ENCODE assay signal across 12 mouse cellular contexts in the genomic region with DNA sequence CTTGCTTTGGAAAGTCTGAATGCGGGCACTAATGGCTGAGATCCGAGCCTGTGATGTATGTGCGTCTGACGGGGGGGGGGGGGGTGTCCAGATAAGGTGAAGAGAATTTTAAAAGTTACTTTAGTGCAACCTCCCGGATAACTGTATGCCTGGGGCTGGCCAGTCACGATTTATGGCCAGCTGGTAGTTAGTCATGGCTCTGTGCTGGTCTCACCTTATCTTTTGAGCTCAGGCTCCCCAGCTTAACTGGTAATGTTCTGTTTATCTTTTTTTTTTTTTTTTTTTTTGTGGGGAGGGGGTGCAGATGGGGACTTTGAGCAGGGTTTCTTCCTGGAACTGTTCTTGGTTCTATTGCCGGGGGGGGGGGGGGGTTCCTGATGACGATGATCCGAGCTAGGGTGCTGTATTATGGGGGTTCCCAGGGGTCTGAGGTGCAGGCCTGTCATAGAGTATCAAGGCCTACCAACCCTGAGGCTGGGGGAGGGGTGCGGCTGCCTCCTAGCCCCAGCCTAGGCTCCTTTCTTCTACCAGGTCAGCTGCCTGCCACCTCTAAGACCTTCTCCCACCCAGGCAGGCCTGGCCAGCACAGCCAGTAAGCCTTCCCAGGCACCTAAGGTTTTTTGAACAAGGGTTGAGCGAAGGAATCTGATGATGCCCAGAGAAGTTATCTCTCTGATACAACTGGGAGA.
DNase-seq lines count a peak whose midpoint lies in the region; ATAC-seq lines count a peak whose summit lies in the region.
"Had no signal": no experiment of that assay in that cellular context is flagged by ENCODE, and none has a peak within 500 bp of the region (broad histone marks: within the 10 kb centered on the region; RNA-seq: fewer than 3 reads in every experiment).

No protein-coding gene starts in this region.

- H3K4me2 ChIP-seq in kidney, embryonic 16.5 days (replicated peaks; ENCODE audit: low read depth, low read length), result no peak overlapping the region
- no peak overlapping the region for H3K4me2 ChIP-seq in embryonic facial prominence, embryonic 11.5 days (ENCODE audit: low read depth, low read length)
- peak overlapping the region; percentile 8; the same call in 1 of the 2 replicates for H3K4me2 ChIP-seq in liver, embryonic 13.5 days
- 0 out of 2 replicates have a peak overlapping the region, but pooled peaks have one; percentile 16 for H3K4me2 ChIP-seq in stomach, embryonic 16.5 days (ENCODE audit: low read depth, low read length)
- H3K4me2 ChIP-seq: forebrain, embryonic 13.5 days; hindbrain, embryonic 14.5 days had no signal

- WGBS in kidney, embryonic 16.5 days, result 36% methylated on average over 11 of the region's 11 CpGs
- 20% methylated on average over 11 of the region's 11 CpGs for WGBS in embryonic facial prominence, embryonic 11.5 days
- WGBS in liver, embryonic 13.5 days (ENCODE audit: insufficient replicate concordance), result 10% methylated on average over 10 of the region's 11 CpGs
- WGBS in stomach, embryonic 16.5 days, result 28% methylated on average over 11 of the region's 11 CpGs

- no peak for ATAC-seq in kidney, embryonic 16.5 days (ENCODE audit: low FRiP score, low TSS enrichment)
- ATAC-seq in embryonic facial prominence, embryonic 11.5 days (replicated peaks; ENCODE audit: insufficient number of reproducible peaks, low FRiP score, low TSS enrichment, low read depth), result no peak
- ATAC-seq in liver, embryonic 13.5 days (ENCODE audit: low read depth), result peak; percentile 78
- no peak for ATAC-seq in stomach, embryonic 16.5 days (ENCODE audit: insufficient read depth, low FRiP score)
- ATAC-seq: activated CD4-positive, CD25-positive, alpha-beta regulatory T cell, adult 4 months; forebrain, embryonic 13.5 days had no signal

- H3K4me1 ChIP-seq in kidney, embryonic 16.5 days (ENCODE audit: insufficient read depth, low read length), result peaks cover 82% of the 10 kb centered on the region
- H3K4me1 ChIP-seq in embryonic facial prominence, embryonic 11.5 days (ENCODE audit: control insufficient read depth, insufficient read depth, low read length), result peaks cover 24% of the 10 kb centered on the region
- H3K4me1 ChIP-seq in liver, embryonic 13.5 days (replicated peaks), result peaks cover 58% of the 10 kb centered on the region
- H3K4me1 ChIP-seq in stomach, embryonic 16.5 days (ENCODE audit: control insufficient read depth, insufficient read depth, low read length), result peaks cover 82% of the 10 kb centered on the region

- H3K9me3 ChIP-seq in kidney, embryonic 16.5 days (ENCODE audit: low read length), result no peaks in the 10 kb centered on the region
- no peaks in the 10 kb centered on the region for H3K9me3 ChIP-seq in embryonic facial prominence, embryonic 11.5 days (replicated peaks; ENCODE audit: control insufficient read depth, low read length)
- no peaks in the 10 kb centered on the region for H3K9me3 ChIP-seq in liver, embryonic 13.5 days (replicated peaks)
- no peaks in the 10 kb centered on the region for H3K9me3 ChIP-seq in stomach, embryonic 16.5 days (replicated peaks; ENCODE audit: control insufficient read depth, low read length)
- H3K9me3 ChIP-seq: forebrain, embryonic 13.5 days had no signal

- H3K4me3 ChIP-seq in kidney, embryonic 16.5 days (ENCODE audit: low read length), result no peak overlapping the region
- no peak overlapping the region for H3K4me3 ChIP-seq in embryonic facial prominence, embryonic 11.5 days (ENCODE audit: low read depth, low read length)
- no peak overlapping the region for H3K4me3 ChIP-seq in liver, embryonic 13.5 days (replicated peaks)
- no peak overlapping the region for H3K4me3 ChIP-seq in stomach, embryonic 16.5 days (replicated peaks; ENCODE audit: low read length)
- H3K4me3 ChIP-seq: forebrain, embryonic 13.5 days; heart, adult 2 months had no signal

- 0 out of 2 replicates have a peak overlapping the region, but pooled peaks have one; percentile 14 for H3K27ac ChIP-seq in kidney, embryonic 16.5 days (ENCODE audit: low read length)
- 0 out of 2 replicates have a peak overlapping the region, but pooled peaks have one; percentile 25 for H3K27ac ChIP-seq in embryonic facial prominence, embryonic 11.5 days (replicated peaks; ENCODE audit: low read depth, low read length)
- H3K27ac ChIP-seq in liver, embryonic 13.5 days, result 0 out of 2 replicates have a peak overlapping the region, but pooled peaks have one; percentile 43
- H3K27ac ChIP-seq in stomach, embryonic 16.5 days (ENCODE audit: low read length), result peak overlapping the region; percentile 74
- H3K27ac ChIP-seq: forebrain, embryonic 13.5 days; heart, adult 2 months; hindbrain, embryonic 14.5 days had no signal

- H3K36me3 ChIP-seq in kidney, embryonic 16.5 days (ENCODE audit: insufficient read depth, low read length), result no peaks in the 10 kb centered on the region
- no peaks in the 10 kb centered on the region for H3K36me3 ChIP-seq in embryonic facial prominence, embryonic 11.5 days (replicated peaks; ENCODE audit: control insufficient read depth, insufficient read depth, low read depth, low read length)
- H3K36me3 ChIP-seq in liver, embryonic 13.5 days, result no peaks in the 10 kb centered on the region
- no peaks in the 10 kb centered on the region for H3K36me3 ChIP-seq in stomach, embryonic 16.5 days (ENCODE audit: control insufficient read depth, insufficient read depth, low read length)

- no peaks in the 10 kb centered on the region for H3K27me3 ChIP-seq in kidney, embryonic 16.5 days (ENCODE audit: insufficient read depth, low read length)
- H3K27me3 ChIP-seq in embryonic facial prominence, embryonic 11.5 days (ENCODE audit: control insufficient read depth, insufficient read depth, low read length), result no peaks in the 10 kb centered on the region
- H3K27me3 ChIP-seq in liver, embryonic 13.5 days, result 0 out of 2 replicates have a peak, but pooled peaks cover 12% of the 10 kb centered on the region
- H3K27me3 ChIP-seq in stomach, embryonic 16.5 days (ENCODE audit: control insufficient read depth, insufficient read depth, low read length), result no peaks in the 10 kb centered on the region
- H3K27me3 ChIP-seq: CH12.LX had no signal

- H3K9ac ChIP-seq in kidney, embryonic 16.5 days (replicated peaks; ENCODE audit: low read length), result no peak overlapping the region
- H3K9ac ChIP-seq in embryonic facial prominence, embryonic 11.5 days (replicated peaks; ENCODE audit: low read length), result no peak overlapping the region
- no peak overlapping the region for H3K9ac ChIP-seq in liver, embryonic 13.5 days
- no peak overlapping the region; the same call in 1 of the 2 replicates for H3K9ac ChIP-seq in stomach, embryonic 16.5 days (ENCODE audit: low read length)
- H3K9ac ChIP-seq: forebrain, embryonic 13.5 days; hindbrain, embryonic 14.5 days had no signal

- no peak for DNase-seq in kidney, adult 18-20 months
- no peak for DNase-seq in embryonic facial prominence, embryonic 11.5 days (ENCODE audit: low spot score)
- DNase-seq in liver, embryonic 13.5 days, result peak; percentile 40
- DNase-seq in T-cell, adult 2 months (ENCODE audit: low spot score), result no peak
- no peak for DNase-seq in ovary, adult 18-20 months (ENCODE audit: low spot score)
- DNase-seq: heart, adult 2 months had no signal

Comparison
In these comparisons a context has a peak if more than half of its experiments do, and no peak if none do; other contexts are left out.
1. H3K27ac ChIP-seq: peak in every context shown above with its lines; median percentile 74 in stomach, embryonic 16.5 days; 43 in liver, embryonic 13.5 days; 25 in embryonic facial prominence, embryonic 11.5 days; 14 in kidney, embryonic 16.5 days.
2. H3K4me2 ChIP-seq: peak in liver, embryonic 13.5 days (single experiment) and stomach, embryonic 16.5 days (single experiment); none in kidney, embryonic 16.5 days (single experiment) and embryonic facial prominence, embryonic 11.5 days (single experiment).